Mouse (Mus musculus) midbrain, embryonic 11.5 days (tissue): Measurements from ENCODE around the gene Smpd2. TPM values are rescaled to one million over a fixed set of nuclear protein-coding genes. Genes with fewer than 3 reads are reported as not detected.

Source experiments
- ATAC-seq: fragments of 200-750 bp; cut with Nextera tagmentation; 2 replicates; pipeline ENCODE4 v1.8.0; 2017; ENCODE audit warnings: moderate TSS enrichment, moderate library complexity; ENCODE audit not compliant: low FRiP score
- DNase-seq: peaks from one replicate; pipeline ENCODE4 v3.0.0; 2015; ENCODE audit warnings: low spot score; ENCODE audit errors: missing footprints
- H3K27ac ChIP-seq: fragments of 300-500 bp; sonication (generic); 2 replicates; pipeline ENCODE4 v1.5.1; 2014; ENCODE audit warnings: low read depth, low read length
- H3K27me3 ChIP-seq: fragments of 300-500 bp; sonication (generic); 2 replicates; pipeline ENCODE4 v1.6.1; 2014; ENCODE audit warnings: mild to moderate bottlenecking, low read length, moderate library complexity, mixed read lengths; ENCODE audit not compliant: control insufficient read depth, insufficient read depth
- H3K36me3 ChIP-seq: fragments of 300-500 bp; sonication (generic); 2 replicates; pipeline ENCODE4 v1.6.1; 2014; ENCODE audit warnings: mild to moderate bottlenecking, low read length, moderate library complexity, mixed read lengths; ENCODE audit not compliant: control insufficient read depth, insufficient read depth
- H3K4me1 ChIP-seq: fragments of 300-500 bp; sonication (generic); 2 replicates; pipeline ENCODE4 v1.6.1; 2014; ENCODE audit warnings: low read length; ENCODE audit not compliant: control insufficient read depth, insufficient read depth
- H3K4me2 ChIP-seq: fragments of 300-500 bp; sonication (generic); 2 replicates; pipeline ENCODE4 v1.6.1; 2014; ENCODE audit warnings: mild to moderate bottlenecking, moderate library complexity
- H3K4me3 ChIP-seq: fragments of 300-500 bp; sonication (generic); 2 replicates; pipeline ENCODE4 v1.5.1; 2014; ENCODE audit warnings: low read depth, low read length
- H3K9ac ChIP-seq: fragments of 300-500 bp; sonication (generic); 2 replicates; pipeline ENCODE4 v1.6.1; 2014; ENCODE audit warnings: low read length
- H3K9me3 ChIP-seq: fragments of 300-500 bp; sonication (generic); 2 replicates; pipeline ENCODE4 v1.6.1; 2016; ENCODE audit warnings: low read length; ENCODE audit not compliant: control insufficient read depth
- WGBS: fragments of 180-500 bp; shearing (Covaris S2); extraction: QIAGEN DNeasy Blood & Tissue Kit; methylation state at CpG from one replicate; pipeline ENCODE4 v1.1.7; 2014; 5-methylcytosine and 5-hydroxymethylcytosine counted together
- polyA plus RNA-seq: library from polyadenylated mRNA; unstranded; fragments of >200 nt; fragmentation: Nextera tagmentation; extraction: Ambion mirVana; gene quantifications from 2 replicates; pipeline ENCODE4 v1.2.1, GENCODE M21; 2014

The Smpd2 gene
- polyA plus RNA-seq, 1 experiment from 2014 or later, result 60.0 TPM

- Histone ChIP-seq H3K4me2 (no peak overlapping the region), H3K27me3 (no peaks in the 10 kb centered on the region), H3K9me3 (no peaks in the 10 kb centered on the region), H3K4me1 (no peaks in the 10 kb centered on the region), H3K9ac (no peak overlapping the region), H3K36me3 (no peaks in the 10 kb centered on the region), H3K27ac (no peak overlapping the region), H3K4me3 (no peak overlapping the region)
- ATAC-seq (no peak), DNase-seq (no peak)
- WGBS, result 73% methylated on average over 4 of the region's 4 CpGs
These were observed 10.8 kb upstream of the Smpd2 start for GRCm38 (mm10) chr10:41500941-41501340.

- H3K27ac ChIP-seq, result no peak overlapping the region
- 57% methylated on average over 4 of the region's 4 CpGs for WGBS
- no peaks in the 10 kb centered on the region for H3K27me3 ChIP-seq
- peaks cover 29% of the 10 kb centered on the region for H3K4me1 ChIP-seq
- H3K36me3 ChIP-seq, result no peaks in the 10 kb centered on the region; the same call in 1 of the 2 replicates
- DNase-seq, result no peak
- ATAC-seq, result no peak
- no peaks in the 10 kb centered on the region for H3K9me3 ChIP-seq
- H3K4me2 ChIP-seq, result peak overlapping the region; percentile 98; the same call in 1 of the 2 replicates
- no peak overlapping the region for H3K4me3 ChIP-seq
- H3K9ac ChIP-seq, result no peak overlapping the region
These were observed 942 bp upstream of the Smpd2 start for GRCm38 (mm10) chr10:41491111-41491510.

GRCm38 (mm10) chr10:41490518-41490873, 327 bp upstream of the Smpd2 start:
- WGBS, result 1% methylated on average over 29 of the region's 29 CpGs
- no peaks in the 10 kb centered on the region for H3K27me3 ChIP-seq
- peak overlapping the region; percentile 73 for H3K9ac ChIP-seq
- peak overlapping the region; percentile 98 for H3K4me2 ChIP-seq
- ATAC-seq (no peak), DNase-seq (no peak)
- H3K27ac ChIP-seq, result no peak overlapping the region
- no peaks in the 10 kb centered on the region for H3K9me3 ChIP-seq
- H3K36me3 ChIP-seq, result peaks cover 2% of the 10 kb centered on the region
- peak overlapping the region; percentile 62 for H3K4me3 ChIP-seq
- H3K4me1 ChIP-seq, result peaks cover 29% of the 10 kb centered on the region

- Histone ChIP-seq H3K4me1 (peaks cover 29% of the 10 kb centered on the region), H3K4me2 (peak overlapping the region; percentile 98), H3K36me3 (peaks cover 8% of the 10 kb centered on the region), H3K4me3 (peak overlapping the region; percentile 62), H3K9me3 (no peaks in the 10 kb centered on the region), H3K27me3 (no peaks in the 10 kb centered on the region), H3K9ac (peak overlapping the region; percentile 73), H3K27ac (no peak overlapping the region)
- DNase-seq (no peak), ATAC-seq (no peak)
- WGBS, result 45% methylated on average over 8 of the region's 8 CpGs
These were observed 875 bp downstream of the Smpd2 start for GRCm38 (mm10) chr10:41489294-41489693.

GRCm38 (mm10) chr10:41488877-41489276, 1.3 kb downstream of the Smpd2 start:
- H3K4me3 ChIP-seq, result peak overlapping the region; percentile 62
- no peaks in the 10 kb centered on the region for H3K9me3 ChIP-seq
- H3K27me3 ChIP-seq, result no peaks in the 10 kb centered on the region
- ATAC-seq, result no peak
- H3K9ac ChIP-seq, result peak overlapping the region; percentile 73
- H3K4me2 ChIP-seq, result peak overlapping the region; percentile 98
- DNase-seq, result no peak
- H3K36me3 ChIP-seq, result peaks cover 8% of the 10 kb centered on the region
- no peak overlapping the region for H3K27ac ChIP-seq
- 52% methylated on average over 7 of the region's 7 CpGs for WGBS
- peaks cover 29% of the 10 kb centered on the region for H3K4me1 ChIP-seq

- no peaks in the 10 kb centered on the region for H3K9me3 ChIP-seq
- H3K9ac ChIP-seq, result no peak overlapping the region
- ATAC-seq (no peak), DNase-seq (no peak)
- no peaks in the 10 kb centered on the region for H3K27me3 ChIP-seq
- 69% methylated on average over 14 of the region's 14 CpGs for WGBS
- H3K36me3 ChIP-seq, result peaks cover 13% of the 10 kb centered on the region
- H3K27ac ChIP-seq, result 0 out of 2 replicates have a peak overlapping the region, but pooled peaks have one; percentile 8
- H3K4me1 ChIP-seq, result peaks cover 29% of the 10 kb centered on the region
- H3K4me3 ChIP-seq, result no peak overlapping the region
- no peak overlapping the region for H3K4me2 ChIP-seq
These were observed 3.5 kb downstream of the Smpd2 start for GRCm38 (mm10) chr10:41486506-41487170.

GRCm38 (mm10) chr10:41485778-41486177, 4.4 kb downstream of the Smpd2 start:
- Histone ChIP-seq H3K36me3 (peaks cover 13% of the 10 kb centered on the region), H3K4me2 (no peak overlapping the region), H3K4me3 (no peak overlapping the region), H3K27me3 (no peaks in the 10 kb centered on the region), H3K9ac (no peak overlapping the region), H3K27ac (no peak overlapping the region), H3K4me1 (peaks cover 29% of the 10 kb centered on the region), H3K9me3 (no peaks in the 10 kb centered on the region)
- DNase-seq (no peak), ATAC-seq (no peak)
- 92% methylated on average over 16 of the region's 16 CpGs for WGBS

- no peak for ATAC-seq
- Histone ChIP-seq H3K27me3 (no peaks in the 10 kb centered on the region), H3K36me3 (peaks cover 15% of the 10 kb centered on the region), H3K9ac (no peak overlapping the region), H3K9me3 (no peaks in the 10 kb centered on the region), H3K4me3 (no peak overlapping the region), H3K4me2 (no peak overlapping the region), H3K4me1 (peaks cover 17% of the 10 kb centered on the region), H3K27ac (no peak overlapping the region)
- DNase-seq, result no peak
- WGBS, result 85% methylated on average over 7 of the region's 7 CpGs
These were observed 7.7 kb downstream of the Smpd2 start for GRCm38 (mm10) chr10:41482446-41482845.

- Histone ChIP-seq H3K9me3 (no peaks in the 10 kb centered on the region), H3K36me3 (peaks cover 15% of the 10 kb centered on the region), H3K4me2 (no peak overlapping the region), H3K27ac (no peak overlapping the region), H3K27me3 (no peaks in the 10 kb centered on the region), H3K4me1 (peaks cover 14% of the 10 kb centered on the region), H3K9ac (no peak overlapping the region), H3K4me3 (no peak overlapping the region)
- no peak for DNase-seq
- WGBS, result 72% methylated on average over 33 of the region's 33 CpGs
- no peak for ATAC-seq
These were observed 9.0 kb downstream of the Smpd2 start for GRCm38 (mm10) chr10:41480938-41481880.
